Mouse (Mus musculus): ENCODE results near the gene Hydin.
"Not testable (repeated sequence)": the region's sequence is repeated elsewhere in the genome, so short reads cannot be mapped to it uniquely, and the experiment has no call there.

Hydin gene

GRCm38 (mm10) chr8:110522985-110523384 lies 256.2 kb downstream of the Hydin start:
- no peak for DNase-seq (ENCODE audit: low spot score)

DNA sequence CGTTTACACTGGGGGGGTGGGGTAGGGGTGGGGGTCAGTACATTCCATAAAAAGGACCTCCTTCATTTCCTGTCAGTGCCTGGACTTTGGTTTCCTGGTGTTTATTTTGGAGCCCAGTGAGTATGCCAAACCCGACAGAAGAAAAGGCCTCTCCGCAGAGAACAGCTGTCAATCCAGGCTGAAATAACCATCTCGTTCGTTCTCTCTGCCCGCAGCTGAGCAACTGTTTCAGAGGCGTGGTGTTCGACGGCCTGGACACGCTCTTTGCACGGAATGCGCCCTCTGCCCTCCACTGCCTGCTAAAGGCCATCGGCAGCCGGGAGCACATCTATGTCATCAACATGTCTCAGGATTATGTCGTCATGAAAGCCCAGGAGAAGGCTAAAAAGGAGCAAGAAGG lies 258.5 kb downstream of the Hydin start:
- no peak for DNase-seq (ENCODE audit: low spot score)

GRCm38 (mm10) chr8:110530008-110530762 lies 263.4 kb downstream of the Hydin start:
- DNase-seq (ENCODE audit: low spot score), result no peak

DNA sequence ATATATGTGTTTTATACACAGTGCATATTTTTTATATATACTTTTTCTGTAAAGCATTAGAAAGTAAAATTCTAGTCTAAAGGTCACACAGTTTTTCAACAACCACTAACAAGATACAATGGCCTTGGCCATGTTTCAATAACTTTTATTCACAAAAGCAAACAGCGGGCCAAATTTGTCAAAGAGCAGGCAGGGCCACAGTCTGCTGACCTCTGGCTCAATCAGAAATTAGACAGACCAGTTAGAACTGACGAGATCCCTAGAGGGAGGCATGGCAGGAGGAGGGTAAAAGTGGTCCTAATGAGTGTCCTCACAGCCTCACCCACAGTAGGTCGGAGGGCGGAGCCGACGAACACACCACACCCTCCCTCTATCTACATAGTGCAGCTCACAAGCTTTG lies 267.0 kb downstream of the Hydin start:
- DNase-seq (ENCODE audit: low spot score), result no peak

DNA sequence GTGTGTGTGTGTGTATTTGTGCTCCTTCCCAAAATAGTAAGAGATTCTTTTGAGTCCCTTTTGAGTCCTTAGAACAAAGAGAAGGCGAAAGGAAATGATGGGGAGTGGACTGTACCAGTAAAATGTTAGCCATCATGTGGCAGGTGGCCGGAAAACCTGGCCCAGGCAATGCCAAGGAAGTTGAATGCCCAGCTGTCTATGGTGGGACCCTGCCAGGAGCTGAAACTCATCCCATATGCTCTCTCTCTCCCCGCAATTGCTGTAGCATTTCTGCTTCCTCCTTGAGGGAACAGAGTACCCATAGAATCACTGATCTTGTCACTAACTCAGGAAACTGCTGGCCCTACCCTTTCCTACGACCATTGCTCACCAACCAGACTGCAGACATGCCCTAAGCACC lies 271.1 kb downstream of the Hydin start:
- DNase-seq (ENCODE audit: low spot score), result no peak

DNA sequence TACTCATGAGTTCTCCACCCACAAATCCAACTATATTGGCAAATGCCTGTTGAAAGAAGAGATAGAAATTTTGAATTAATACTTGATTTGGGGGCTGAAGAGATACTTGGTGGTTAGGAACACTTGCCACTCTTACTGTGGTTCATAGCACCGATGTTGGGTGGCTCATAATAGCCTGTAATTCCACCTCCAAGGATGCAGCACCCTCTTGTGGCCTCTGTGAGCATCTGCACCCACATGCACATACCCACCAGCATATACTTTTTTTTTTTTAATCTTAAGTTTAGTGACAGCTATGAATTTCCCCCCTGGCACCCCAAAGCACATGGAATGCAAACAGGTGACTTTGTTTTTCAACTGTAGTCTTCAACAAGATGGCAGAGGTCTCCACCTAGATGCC lies 283.6 kb downstream of the Hydin start:
- no peak for DNase-seq (ENCODE audit: low spot score)

- not testable (repeated sequence) for DNase-seq (ENCODE audit: low spot score)
Observed at GRCm38 (mm10) chr8:110552111-110552510, 285.3 kb downstream of the Hydin start.

DNA sequence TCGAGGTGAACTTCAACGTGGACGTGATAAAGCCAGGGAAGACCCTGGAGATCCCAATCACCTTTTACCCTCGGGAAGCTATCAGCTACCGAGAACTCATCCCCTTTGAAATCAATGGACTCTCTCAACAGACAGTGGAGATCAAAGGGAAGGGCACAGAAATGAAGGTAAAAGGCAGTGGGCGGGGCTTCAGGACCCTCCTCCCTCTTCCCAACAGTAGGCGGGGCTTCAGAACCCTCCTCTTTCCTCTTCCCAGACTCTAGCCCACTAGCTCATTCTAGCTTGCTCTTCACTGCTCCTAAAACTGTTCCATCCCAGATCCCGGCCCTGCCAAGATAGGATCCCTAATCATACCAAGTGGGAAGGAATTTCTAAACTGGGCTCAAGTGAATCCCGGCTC lies 325.9 kb downstream of the Hydin start:
- DNase-seq (ENCODE audit: low spot score), result no peak

GRCm38 (mm10) chr8:110594164-110594563 lies 327.4 kb downstream of the Hydin start:
- DNase-seq (ENCODE audit: low spot score), result no peak

DNA sequence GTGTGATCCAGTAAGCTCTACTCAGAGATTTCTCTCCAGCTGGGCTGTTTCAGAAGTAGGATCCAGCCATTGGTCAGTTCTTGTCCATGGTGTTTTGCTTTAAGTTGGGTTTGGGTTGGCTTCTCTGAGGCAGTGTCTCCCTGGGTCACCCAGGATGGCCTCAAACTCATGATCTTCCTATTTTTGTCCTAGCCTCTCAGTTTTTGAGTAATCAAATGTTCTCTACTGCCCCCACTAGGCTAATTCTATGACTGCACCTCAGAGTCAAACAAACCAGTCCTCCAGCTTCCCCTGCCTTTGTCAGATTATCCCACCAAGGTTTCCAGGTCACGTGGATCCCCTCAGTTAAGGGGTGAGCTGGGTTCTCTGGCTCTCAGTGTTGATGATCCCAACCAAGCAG lies 337.8 kb downstream of the Hydin start:
- peak; percentile 30 for DNase-seq (ENCODE audit: low spot score)

DNA sequence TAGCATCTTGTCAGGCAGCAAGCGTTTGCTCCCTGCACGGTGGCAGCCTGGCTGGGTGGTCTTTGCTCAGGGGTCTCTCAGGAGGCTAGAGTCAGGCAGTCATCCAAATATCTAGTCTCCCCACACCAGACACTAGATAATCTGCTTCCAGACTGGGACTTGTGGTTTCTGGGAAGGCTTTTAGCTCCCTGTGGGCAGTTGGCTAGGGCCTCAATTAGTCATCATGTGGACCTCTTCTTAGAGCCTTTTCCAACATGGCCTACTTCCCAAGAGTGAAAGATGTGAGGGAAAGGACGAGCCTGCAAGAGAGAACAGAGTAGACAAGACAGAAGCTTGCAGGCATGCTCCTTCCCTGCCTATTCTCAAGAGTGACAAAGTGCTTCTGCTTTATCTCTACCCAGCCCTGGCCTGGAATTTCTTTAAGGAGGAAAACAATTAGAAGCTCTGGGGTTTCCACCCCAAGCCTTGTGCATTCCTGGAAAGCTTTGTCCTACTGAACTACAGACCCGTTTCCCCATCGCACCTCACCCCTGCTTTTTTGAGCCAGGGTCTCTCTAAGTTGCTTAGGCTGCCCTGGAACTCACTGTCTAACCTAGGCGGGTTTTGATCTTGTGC lies 338.7 kb downstream of the Hydin start:
- no peak for DNase-seq (ENCODE audit: low spot score)

- no peak for DNase-seq (ENCODE audit: low spot score)
Observed at GRCm38 (mm10) chr8:110615730-110616129, 349.0 kb downstream of the Hydin start.

DNA sequence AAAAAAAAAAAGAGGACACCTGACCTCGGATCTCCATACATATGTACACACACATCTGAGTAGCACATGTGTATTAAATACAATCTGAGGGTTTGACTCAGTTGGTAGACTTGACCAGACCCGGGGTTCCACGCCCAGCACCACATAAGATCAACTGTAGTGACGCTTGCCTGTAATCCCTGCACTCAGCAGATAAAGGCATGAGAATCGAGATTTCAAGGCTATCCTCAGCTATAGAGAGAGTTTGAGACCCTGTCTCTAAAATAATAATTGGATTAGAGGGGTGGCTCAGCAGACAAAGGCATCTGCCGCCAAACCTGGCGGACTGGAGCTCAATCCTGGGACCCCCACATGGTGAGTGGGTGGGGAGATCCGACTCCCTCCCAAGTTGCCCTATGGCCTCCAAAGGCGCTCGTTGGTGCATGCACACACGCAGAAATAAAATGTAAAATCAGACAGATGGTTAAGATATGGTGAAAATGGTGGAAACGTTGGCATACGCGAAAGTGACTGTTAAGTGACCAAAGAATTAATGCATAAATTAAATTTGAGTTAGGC lies 351.1 kb downstream of the Hydin start:
- DNase-seq (ENCODE audit: low spot score), result no peak

DNA sequence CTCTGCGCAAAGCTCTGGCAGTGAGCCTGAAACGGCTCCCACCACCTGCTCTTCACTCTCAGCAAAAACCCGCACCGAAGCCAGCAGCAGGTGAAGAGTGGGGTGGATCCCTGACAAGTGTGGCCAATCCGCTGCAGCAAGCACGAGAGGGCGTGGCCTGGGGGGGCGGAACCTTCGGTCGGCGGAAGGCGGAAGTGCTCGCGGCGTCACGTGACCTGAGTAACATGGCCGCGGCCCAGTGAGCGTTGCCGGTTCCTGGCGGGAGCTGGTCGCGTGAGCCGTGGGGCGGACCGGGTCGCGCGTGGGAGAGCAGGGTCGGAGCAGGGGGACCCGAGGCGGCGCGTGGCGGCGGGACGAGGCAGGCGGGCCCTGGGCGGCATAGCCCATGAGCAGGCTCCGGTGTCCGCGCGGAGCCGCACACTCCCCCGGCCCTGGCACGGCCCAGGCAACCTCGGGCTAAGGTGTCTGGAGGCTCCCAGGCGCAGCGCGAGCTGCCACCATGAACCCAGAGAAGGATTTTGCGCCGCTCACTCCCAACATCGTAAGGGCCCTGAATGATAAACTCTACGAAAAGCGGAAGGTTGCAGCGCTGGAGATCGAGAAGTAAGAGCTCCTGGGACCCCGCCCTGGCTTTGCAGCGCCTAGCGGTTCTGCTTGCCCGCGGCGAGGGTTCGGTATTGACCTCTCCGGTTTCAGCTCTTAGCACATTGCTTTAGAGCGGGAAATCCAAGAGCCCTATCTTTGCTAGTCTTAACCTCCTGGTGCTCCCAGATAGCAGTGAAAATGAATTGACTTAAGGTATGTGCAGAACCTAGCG lies 351.8 kb downstream of the Hydin start, which contains the start of gene Vac14:
Gene Vac14 (plus strand): TSS at position 195 of the 817 bp plus-strand sequence.
- peak; percentile 98 for DNase-seq (ENCODE audit: low spot score)

- DNase-seq (ENCODE audit: low spot score), result no peak
Observed at GRCm38 (mm10) chr8:110619208-110619574, 352.4 kb downstream of the Hydin start.

DNA sequence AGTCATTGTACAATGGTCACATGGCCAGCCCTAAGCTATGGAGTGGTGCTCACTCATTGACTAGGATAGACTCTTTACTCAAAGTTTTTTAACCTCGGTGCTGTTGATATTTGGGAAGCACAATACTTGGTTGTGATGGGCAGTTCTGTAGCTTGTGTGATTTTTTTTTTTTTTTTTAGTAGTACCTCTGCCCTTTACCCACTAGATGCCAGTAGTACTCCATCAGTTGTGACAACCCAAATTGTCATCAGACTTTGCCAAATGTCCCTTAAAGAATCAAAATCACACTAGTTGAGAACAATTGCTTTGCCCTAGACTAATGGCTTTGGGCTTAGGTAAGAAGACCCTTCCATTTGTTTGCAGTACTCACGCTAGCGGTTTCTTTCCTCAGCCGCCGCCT lies 353.1 kb downstream of the Hydin start:
- DNase-seq (ENCODE audit: low spot score), result no peak

GRCm38 (mm10) chr8:110626431-110626830 lies 359.7 kb downstream of the Hydin start:
- no peak for DNase-seq (ENCODE audit: low spot score)

- peak; percentile 44 for DNase-seq (ENCODE audit: low spot score)
Observed at GRCm38 (mm10) chr8:110629245-110630063, 362.7 kb downstream of the Hydin start.

DNA sequence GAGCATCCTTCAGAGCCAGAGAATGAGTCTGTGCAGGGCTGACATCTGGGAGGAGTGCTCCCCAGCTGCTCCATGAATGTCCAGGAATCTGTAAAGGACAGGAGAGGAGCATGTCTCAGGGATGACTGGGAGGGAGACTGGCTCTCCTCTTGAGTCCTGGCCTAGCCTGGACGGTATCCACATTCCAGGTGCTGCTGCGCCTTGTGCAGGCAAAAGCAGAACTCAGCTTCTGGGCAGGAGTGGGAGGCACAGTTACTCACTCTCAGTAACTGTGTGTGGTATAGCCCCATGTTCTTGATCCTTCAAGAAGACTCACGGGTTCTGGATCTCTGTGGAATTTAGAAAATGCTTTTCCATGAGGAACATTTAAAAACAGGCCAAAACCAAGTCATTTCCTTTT lies 363.3 kb downstream of the Hydin start:
- no peak for DNase-seq (ENCODE audit: low spot score)

DNA sequence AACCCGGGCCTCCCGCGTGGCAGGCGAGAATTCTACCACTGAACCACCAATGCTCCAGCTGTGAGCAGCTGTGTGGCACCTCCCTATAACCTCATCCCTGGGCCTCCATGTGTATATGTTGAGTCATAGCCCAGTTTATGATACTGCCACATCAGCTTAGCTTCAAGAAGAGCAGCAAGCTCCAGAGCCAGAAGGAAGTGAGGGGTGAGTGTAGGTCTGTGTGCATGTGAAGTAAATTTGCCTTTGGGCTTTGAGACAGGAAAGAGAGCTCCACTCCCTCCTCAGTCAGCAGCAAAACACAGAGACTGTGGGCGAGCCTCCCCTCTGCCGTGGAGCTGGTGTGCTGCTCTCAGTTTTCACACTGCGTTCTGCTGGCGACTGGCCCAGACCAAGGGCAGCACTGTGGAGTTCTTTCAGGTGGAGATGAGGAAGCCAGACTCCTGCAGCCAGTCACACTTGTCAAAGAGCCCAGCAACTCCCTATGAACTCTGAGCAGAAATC lies 363.8 kb downstream of the Hydin start:
- peak; percentile 74 for DNase-seq (ENCODE audit: low spot score)

GRCm38 (mm10) chr8:110631201-110631600 lies 364.4 kb downstream of the Hydin start:
- peak; percentile 51 for DNase-seq (ENCODE audit: low spot score)

DNA sequence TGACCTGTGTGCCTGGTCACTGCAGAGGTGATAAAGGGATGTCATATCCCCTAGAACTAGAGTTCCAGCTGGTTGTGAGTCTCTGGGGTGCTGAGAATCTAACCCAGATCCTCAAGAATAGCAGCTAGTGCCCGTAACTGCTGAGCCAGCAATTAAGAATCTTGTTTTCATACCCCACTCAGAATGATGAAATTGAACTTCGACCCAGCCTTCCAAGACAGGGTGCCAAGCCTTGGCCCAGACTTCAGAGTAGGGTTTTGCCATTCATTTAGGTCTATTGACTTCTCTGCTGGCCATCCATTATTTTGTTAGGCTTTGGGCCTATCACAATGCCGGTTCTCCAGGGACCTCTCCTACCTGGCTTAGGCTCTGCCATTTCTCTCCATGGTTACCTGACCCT lies 367.0 kb downstream of the Hydin start:
- no peak for DNase-seq (ENCODE audit: low spot score)
